Mouse (Mus musculus): ENCODE measurements at regions not wholly inside any gene's neighbourhood (a gene's known extent, or its start where the extent isn't known, plus 50 kb on each side); places are given as distances from the start of the nearest gene placed in this dataset.

DNA sequence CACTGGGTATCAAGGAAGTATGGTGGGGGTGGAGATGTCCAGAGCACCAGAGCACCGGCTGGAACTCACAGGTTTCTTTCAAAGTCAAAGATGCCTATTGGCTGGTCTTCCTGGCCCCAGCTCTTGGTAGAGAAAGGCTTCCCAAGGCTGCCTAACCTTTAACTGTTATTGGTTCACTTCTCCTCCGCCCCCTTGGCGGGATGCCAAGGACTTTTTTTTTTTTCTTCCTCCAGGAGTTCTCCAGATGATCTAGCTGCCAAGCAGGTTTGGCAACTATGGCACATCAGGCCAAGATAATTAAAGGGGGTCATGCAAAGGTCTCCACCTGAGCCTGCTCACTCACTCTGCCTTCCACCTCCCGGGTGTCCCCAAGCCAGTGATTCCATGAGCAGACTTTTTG, 67.5 kb downstream of the Sc5d start:
- Histone ChIP-seq H3K27ac (peak overlapping the region; percentile 81), H3K4me3 (no peak overlapping the region)
- peak; percentile 68 for DNase-seq
- intact Hi-C loops (cut with DNase I): no loop called here
- TF ChIP-seq CTCF (IDR thresholded peaks at IDR 0.05): no peak

DNA sequence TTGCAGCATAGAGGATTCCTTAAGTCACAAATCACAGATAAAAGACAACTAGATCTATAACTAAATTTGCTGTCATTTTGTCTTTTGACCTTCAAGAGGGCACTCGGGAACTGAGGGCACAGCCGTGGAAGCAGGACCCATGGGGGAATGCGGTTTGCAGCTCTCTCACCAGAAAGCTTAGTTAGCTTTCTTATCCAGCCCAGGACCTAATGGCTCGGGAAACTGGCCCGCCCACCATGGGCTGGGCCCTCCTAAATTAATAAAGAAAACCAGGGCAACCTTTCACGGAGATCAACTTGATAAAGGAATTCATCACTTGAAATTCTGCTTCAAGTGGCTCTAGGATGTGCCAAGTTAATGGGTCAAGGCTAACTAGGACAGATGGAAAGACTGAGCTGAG, 67.9 kb downstream of the Sc5d start:
- intact Hi-C loops (cut with DNase I): no loop called here
- no peak for TF ChIP-seq CTCF (IDR thresholded peaks at IDR 0.05)
- Histone ChIP-seq H3K4me3 (no peak overlapping the region), H3K27ac (peak overlapping the region; percentile 81)
- no peak for DNase-seq

DNA sequence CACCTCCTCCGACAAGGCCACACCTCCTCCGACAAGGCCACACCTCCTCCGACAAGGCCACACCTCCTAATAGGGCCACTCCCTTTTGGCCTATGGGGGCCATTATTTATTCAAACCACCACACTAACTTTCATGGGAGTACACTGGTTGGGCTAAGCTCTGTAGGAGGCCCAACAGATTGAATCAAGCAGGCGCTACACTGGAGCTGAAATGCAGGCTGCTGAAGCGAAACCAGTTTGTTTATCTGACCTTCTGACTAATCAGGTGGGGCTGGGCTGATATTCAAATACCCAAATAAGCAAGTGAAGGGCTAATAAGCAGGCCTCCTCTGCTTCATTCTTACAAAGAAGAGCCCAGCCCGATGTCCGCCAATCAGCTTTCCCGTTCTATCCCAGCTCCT, 68.4 kb downstream of the Sc5d start:
- no peak overlapping the region for H3K4me3 ChIP-seq
- intact Hi-C loops (cut with DNase I): no loop called here
- no peak for DNase-seq
- peak overlapping the region; percentile 81 for H3K27ac ChIP-seq
- TF ChIP-seq CTCF (IDR thresholded peaks at IDR 0.05): no peak

DNA sequence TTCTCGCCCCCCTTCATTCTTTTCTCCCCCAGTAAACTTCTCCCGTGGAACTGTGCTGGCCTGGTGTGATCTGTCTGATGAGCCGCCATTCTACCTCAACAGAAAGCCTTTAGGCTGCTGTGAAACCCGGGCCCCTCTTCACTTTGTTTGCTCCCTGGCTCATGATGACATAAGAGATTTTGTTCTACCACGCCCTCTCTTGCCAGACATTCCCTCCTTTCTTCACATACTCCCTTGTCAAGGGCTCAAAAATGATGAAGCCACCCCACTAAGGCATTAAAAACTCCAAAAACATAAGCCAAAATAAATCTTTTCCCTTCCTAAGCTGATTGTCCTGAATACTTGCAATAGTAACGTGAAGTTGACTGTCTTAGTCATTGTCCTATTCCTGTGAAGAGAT, 69.1 kb downstream of the Sc5d start:
- no peak for DNase-seq
- no peak for TF ChIP-seq CTCF (IDR thresholded peaks at IDR 0.05)
- Histone ChIP-seq H3K27ac (peak overlapping the region; percentile 16; the same call in 1 of the 2 replicates), H3K4me3 (no peak overlapping the region)
- intact Hi-C loops (cut with DNase I): no loop called here

DNA sequence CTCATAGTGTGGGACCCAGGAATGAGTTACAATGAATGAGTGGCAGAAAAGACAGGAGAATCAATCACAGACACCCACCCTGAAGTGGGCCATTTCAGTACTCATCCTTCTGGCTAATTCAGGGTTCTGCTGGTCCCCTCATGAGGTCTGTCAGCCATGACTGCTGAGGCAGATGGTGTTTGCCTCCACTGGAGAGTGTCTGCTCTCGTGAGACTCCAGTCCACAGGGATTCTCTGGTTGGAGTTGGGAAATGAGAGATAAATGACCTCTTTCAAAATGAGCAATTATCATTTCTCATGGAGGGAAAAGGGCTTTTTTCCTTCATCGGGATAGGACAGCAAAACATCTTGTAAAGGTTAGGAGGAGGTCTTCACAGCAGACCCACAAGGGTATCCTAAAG, 69.9 kb downstream of the Sc5d start:
- no peak for DNase-seq
- intact Hi-C loops (cut with DNase I): no loop called here
- Histone ChIP-seq H3K4me3 (no peak overlapping the region), H3K27ac (no peak overlapping the region)
- TF ChIP-seq CTCF (IDR thresholded peaks at IDR 0.05): no peak

DNA sequence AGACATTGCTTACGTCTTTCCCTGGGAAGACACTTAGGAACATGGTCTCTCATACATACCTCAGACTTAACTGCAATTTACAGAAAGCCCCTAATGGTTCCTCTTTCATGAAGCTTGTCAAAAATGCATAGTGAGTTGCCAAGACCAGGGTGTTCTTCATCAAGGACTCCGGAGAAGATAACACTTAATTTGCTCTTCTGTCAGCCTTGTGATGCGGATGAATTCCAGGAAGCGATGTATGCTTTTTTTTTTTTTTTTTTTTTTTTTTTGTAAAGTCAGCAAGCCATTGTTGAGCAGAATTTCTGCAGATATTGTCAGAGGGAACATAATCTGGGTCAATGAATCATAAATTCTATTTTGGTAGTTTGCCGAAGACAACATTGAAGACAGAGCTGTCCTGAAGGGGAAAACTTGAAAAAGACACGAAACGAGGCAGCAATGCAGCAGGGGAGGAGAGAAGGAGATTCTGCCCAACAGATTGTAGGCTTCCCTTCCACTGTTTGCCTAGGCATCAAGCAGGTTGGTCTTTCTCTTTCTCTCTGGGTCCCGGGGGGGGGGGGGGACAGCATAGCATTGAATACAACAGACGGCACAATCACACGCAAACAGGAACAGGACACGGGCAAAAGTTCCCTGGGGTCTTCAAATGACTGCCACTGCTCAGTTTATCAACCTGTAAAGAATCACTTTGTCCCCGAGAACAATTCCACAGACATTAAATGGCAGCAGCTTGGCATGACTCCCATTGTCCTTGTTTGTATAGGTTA, 69.1 kb upstream of the Sorl1 start:
- no peak for TF ChIP-seq CTCF (IDR thresholded peaks at IDR 0.05)
- Histone ChIP-seq H3K27ac (no peak overlapping the region), H3K4me3 (no peak overlapping the region)
- no peak for DNase-seq
- intact Hi-C loops (cut with DNase I): no loop called here

DNA sequence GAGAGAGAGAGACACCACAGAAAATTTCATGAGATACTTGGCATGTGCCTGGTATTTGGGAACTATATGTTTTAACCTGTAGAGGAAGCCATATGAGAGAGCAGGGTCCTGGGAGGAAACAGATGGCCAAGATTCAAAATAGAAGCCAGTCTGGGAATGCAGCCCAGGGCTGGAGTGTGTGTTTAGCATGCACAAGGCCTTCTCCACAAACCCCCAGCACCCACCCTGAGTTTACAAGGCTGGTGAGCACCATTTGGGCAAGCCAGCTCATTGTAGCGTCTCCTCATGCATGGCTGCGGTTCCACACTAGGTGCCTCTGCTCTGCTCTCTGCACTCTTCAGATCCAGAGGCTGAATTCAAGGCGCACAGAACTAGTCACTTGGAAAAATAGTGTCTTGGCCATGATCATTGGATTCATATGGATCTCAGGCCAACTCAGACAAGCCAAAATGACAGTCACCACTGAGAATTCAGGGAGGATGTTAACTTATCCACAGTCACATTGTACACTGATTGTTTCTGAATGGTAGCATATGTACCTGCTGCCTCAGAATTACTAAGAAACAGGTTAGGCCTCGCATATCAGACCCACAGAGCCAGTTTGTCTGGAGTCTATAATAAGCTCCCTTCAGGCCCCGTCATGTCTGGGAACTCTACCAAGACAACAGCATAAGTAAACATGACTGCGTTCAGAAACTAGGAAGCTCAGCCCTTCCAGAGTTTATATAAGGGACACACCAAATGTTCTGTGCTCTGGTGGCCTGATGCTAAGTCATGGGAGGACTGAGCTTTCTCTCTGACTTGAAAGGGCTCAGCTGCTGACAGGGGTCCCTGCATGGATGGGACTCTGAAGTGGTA, 63.5 kb upstream of the Sorl1 start:
- no peak for DNase-seq
- peak overlapping the region; percentile 84 for H3K27ac ChIP-seq
- TF ChIP-seq CTCF (IDR thresholded peaks at IDR 0.05): no peak
- no peak overlapping the region for H3K4me3 ChIP-seq
- intact Hi-C loops (cut with DNase I): no loop called here

DNA sequence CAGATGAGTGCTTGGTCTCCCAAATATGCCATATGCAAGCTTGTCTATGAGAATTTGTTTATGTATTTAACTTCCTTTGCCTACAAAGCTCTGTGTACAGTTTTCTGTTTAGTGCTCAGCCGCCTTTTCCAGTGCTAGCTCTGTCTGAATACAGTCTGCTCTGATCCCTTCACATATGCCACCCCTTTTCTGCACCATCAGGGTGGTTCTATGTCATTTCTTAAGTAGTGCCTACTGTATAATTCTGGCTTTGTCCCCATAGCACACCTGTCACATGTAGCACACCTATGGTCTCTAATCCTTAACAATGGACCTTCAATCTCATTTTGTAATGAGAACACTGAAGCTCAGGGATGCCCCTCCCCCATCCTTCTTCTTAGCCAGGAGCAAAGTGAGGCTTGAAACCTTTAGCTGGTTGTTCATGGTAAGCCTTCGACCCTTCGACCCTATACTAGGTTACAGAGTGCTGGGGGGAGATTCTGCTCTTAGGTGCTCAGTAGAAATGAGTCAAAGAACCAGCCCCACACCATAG, 60.1 kb upstream of the Sorl1 start:
- intact Hi-C loops (cut with DNase I): no loop called here
- peak overlapping the region; percentile 70 for H3K27ac ChIP-seq
- no peak overlapping the region for H3K4me3 ChIP-seq
- TF ChIP-seq CTCF (IDR thresholded peaks at IDR 0.05): no peak
- DNase-seq: no peak

DNA sequence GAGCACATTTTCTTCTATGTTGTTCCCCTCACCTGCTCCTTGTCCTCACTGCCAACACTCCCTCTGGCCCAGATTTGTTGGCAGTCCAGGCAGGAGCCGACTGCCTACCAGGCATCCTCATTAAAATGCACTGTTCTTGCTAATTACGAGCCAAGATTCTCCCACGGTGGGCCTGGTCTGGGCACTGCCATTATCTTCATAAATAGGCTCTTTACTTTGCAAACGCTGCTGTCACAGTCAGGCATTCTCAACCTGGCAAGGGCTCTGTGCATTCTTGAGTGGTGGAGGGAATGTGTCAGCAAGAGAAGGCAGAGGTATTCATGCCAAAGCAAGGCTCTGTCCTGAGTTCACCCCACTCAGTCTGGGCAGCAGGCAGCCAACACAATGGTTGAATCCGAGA, 59.4 kb upstream of the Sorl1 start:
- intact Hi-C loops (cut with DNase I): no loop called here
- no peak; the same call in 1 of the 2 replicates for TF ChIP-seq CTCF (IDR thresholded peaks at IDR 0.05)
- H3K27ac ChIP-seq: peak overlapping the region; percentile 81
- peak overlapping the region; percentile 48 for H3K4me3 ChIP-seq
- peak; percentile 72 for DNase-seq

DNA sequence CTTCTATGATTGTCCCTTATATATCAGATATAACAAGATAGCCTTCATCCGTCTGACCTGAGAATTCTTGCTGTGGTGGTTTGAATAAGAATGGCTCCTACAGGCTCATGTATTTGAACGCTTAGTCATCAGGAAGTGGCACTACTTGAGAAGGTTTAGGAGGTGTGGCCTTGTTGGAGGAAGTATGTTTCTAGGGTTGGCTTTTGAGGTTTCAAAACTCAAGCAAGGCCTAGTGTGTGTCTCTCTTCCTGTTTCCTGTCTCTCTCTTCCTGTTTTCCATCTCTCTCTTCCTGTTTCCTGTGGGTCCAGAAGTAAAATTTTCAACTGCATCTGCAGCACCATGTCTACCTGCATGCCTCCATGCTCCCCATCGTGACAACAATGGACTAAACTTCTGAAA, 58.3 kb upstream of the Sorl1 start:
- no peak overlapping the region for H3K27ac ChIP-seq
- DNase-seq: no peak
- intact Hi-C loops (cut with DNase I): no loop called here
- TF ChIP-seq CTCF (IDR thresholded peaks at IDR 0.05): no peak
- no peak overlapping the region for H3K4me3 ChIP-seq

DNA sequence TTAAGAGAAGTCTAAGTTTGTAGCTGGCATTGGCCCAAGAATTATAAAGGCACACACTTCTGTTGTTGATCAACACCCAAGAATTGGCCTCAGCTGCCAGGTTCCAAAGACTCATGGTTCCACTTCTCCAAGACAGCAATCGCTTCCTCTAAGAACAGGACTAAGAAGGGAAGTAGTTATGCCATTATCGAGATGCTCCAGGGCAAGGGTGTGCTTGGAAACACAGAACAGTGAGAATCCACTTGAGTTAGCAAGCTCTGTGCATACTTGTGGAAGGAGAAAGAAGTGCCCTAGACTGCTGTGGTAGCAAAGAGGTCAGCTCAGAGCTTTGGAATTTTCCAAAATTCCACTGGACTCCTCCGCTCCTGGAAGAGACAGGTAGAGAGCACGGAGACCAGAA, 56.1 kb upstream of the Sorl1 start:
- intact Hi-C loops (cut with DNase I): no loop called here
- no peak for TF ChIP-seq CTCF (IDR thresholded peaks at IDR 0.05)
- Histone ChIP-seq H3K4me3 (no peak overlapping the region), H3K27ac (no peak overlapping the region)
- DNase-seq: no peak

DNA sequence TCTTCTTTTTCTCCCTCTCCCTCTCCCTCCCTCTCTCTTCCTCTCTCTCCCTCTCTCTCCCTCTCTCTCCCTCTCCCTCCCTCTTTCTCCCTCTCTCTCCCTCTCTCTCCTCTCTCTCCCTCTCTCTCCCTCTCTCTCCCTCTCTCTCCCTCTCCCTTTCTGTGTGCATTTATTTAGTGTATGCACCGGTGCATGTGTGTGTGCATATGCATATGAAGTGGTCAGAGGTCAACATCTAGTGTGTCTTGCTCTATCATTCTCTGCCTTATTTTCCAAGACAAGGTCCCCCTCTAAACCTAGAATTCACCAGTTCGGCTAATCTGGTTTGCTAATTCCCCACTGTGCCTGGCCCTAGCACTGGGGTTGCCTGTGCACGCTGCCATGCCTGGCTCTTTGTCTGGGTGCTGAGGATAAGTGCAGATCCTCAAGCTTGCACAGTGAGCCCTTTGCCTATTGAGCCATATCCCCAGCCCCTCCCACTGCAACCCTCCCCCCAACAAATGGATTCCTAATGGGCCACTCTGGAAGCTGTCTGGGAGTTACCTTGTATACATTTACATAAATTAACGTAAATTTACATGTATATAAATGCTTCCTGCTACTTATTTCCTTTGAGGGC, 54.8 kb upstream of the Sorl1 start:
- no peak for DNase-seq
- intact Hi-C loops (cut with DNase I): no loop called here
- Histone ChIP-seq H3K4me3 (no peak overlapping the region), H3K27ac (no peak overlapping the region)
- no peak for TF ChIP-seq CTCF (IDR thresholded peaks at IDR 0.05)

All from gastrocnemius, adult 2 months (tissue).